Mouse (Mus musculus) heart, embryonic 15.5 days (tissue): ENCODE measurements around the gene Gm49340. TPM values are rescaled to one million over a fixed set of nuclear protein-coding genes. Genes with fewer than 3 reads are reported as not detected.
"Not testable (repeated sequence)": the region's sequence is repeated elsewhere in the genome, so short reads cannot be mapped to it uniquely, and the experiment has no call there.

Source experiments
- ATAC-seq: fragments of 200-750 bp; cut with Nextera tagmentation; replicated peaks from 2 replicates; pipeline ENCODE4 v1.8.0; 2017; ENCODE audit warnings: low read depth, moderate TSS enrichment; ENCODE audit not compliant: insufficient number of reproducible peaks, insufficient read depth, low FRiP score
- H3K27ac ChIP-seq: fragments of 300-500 bp; sonication (generic); 2 replicates; pipeline ENCODE4 v1.5.1; 2015; ENCODE audit warnings: mild to moderate bottlenecking, inconsistent platforms
- H3K27me3 ChIP-seq: fragments of 300-500 bp; sonication (generic); 2 replicates; pipeline ENCODE4 v1.6.1; 2015; ENCODE audit warnings: inconsistent platforms
- H3K36me3 ChIP-seq: fragments of 300-500 bp; sonication (generic); 2 replicates; pipeline ENCODE4 v1.6.1; 2015; ENCODE audit warnings: mild to moderate bottlenecking, inconsistent platforms
- H3K4me1 ChIP-seq: fragments of 300-500 bp; sonication (generic); replicated peaks from 2 replicates; pipeline ENCODE4 v1.6.1; 2015; ENCODE audit warnings: inconsistent platforms
- H3K4me2 ChIP-seq: fragments of 300-500 bp; sonication (generic); 2 replicates; pipeline ENCODE4 v1.6.1; 2015; ENCODE audit warnings: inconsistent platforms, mild to moderate bottlenecking, moderate library complexity
- H3K4me3 ChIP-seq: fragments of 300-500 bp; sonication (generic); 2 replicates; pipeline ENCODE4 v1.5.1; 2015; ENCODE audit warnings: mild to moderate bottlenecking, inconsistent platforms
- H3K9ac ChIP-seq: fragments of 300-500 bp; sonication (generic); 2 replicates; pipeline ENCODE4 v1.6.1; 2015; ENCODE audit warnings: mild to moderate bottlenecking, inconsistent platforms
- H3K9me3 ChIP-seq: fragments of 300-500 bp; sonication (generic); replicated peaks from 2 replicates; pipeline ENCODE4 v1.6.1; 2016; ENCODE audit warnings: inconsistent platforms
- WGBS: fragments of 180-500 bp; shearing (Covaris S2); methylation state at CpG from one replicate; pipeline ENCODE4 v1.1.7; 2015; ENCODE audit warnings: mixed read lengths; 5-methylcytosine and 5-hydroxymethylcytosine counted together
- polyA plus RNA-seq: library from polyadenylated mRNA; unstranded; fragments of >200 nt; fragmentation: Nextera tagmentation; extraction: Ambion mirVana; gene quantifications from 2 replicates; pipeline ENCODE4 v1.2.1, GENCODE M21; 2015

Gene Gm49340
- not detected in 2 replicates for polyA plus RNA-seq

GRCm38 (mm10) chr11:73329442-73329841, at the start of gene Gm49340, which contains the start of the genes Aspa and Spata22:
Gene Gm49340 (plus strand): TSS chr11:73329741.
Gene Aspa (minus strand): TSS chr11:73329596.
Gene Spata22 (plus strand): TSS chr11:73329741.
- ATAC-seq: no peak
- Histone ChIP-seq H3K4me3 (no peak within 1 kb of the TSS), H3K4me1 (no peaks in the 10 kb centered on the region), H3K27ac (no peak within 1 kb of the TSS), H3K9ac (no peak within 1 kb of the TSS), H3K27me3 (no peaks in the 10 kb centered on the region), H3K36me3 (no peaks in the 10 kb centered on the region), H3K4me2 (no peak within 1 kb of the TSS), H3K9me3 (no peaks in the 10 kb centered on the region)
- 75% methylated on average over 27 of the region's 27 CpGs for WGBS

DNA sequence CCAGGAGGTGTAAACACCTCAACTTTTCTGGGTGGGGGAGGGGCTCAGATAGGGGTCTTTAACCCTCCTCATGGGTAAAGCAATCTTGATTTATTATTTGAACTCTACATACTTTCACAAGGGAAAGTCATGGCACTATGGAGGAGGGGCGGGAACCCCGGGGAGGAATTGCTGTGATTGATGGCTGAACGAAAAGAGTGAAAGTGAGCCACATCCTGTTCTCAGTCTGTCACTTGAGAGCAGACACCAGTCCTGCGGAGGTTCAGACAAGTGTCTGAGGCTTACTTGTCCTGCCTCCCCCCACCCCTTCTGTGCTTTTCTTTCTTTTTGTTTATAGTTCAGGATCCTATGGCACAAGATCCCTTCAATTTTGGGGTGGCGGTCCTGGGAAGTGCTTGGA, 48.8 kb upstream of the Gm49340 start:
- no peaks in the 10 kb centered on the region for H3K9me3 ChIP-seq
- no peak overlapping the region for H3K4me2 ChIP-seq
- H3K4me3 ChIP-seq: no peak overlapping the region
- H3K27ac ChIP-seq: no peak overlapping the region
- H3K27me3 ChIP-seq: no peaks in the 10 kb centered on the region
- no peaks in the 10 kb centered on the region for H3K36me3 ChIP-seq
- 37% methylated on average over 5 of the region's 5 CpGs for WGBS
- ATAC-seq: no peak
- peaks cover 16% of the 10 kb centered on the region for H3K4me1 ChIP-seq
- no peak overlapping the region for H3K9ac ChIP-seq

DNA sequence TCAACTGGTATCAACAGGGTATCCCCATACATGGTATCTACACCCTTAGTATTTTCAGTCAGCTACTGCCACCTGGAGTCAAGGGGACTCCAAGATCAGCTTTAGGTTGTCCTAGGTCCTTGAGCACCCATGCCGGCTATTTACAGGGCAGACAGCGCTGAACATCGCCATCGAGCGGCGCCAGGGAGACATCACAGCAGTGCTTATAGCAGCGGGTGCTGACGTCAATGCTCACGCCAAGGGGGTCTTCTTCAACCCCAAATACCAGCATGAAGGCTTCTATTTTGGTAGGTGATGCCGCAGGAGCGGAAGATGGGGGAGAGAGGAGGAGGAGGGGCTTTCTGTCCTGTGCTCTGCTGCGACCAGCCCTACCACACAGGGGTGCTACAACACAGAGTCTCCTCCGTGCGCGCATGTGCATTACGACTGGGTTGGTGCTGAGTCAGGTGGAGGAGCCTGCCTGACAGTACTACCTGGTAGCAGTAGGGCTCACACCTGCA, 48.0 kb upstream of the Gm49340 start:
- Histone ChIP-seq H3K27ac (no peak overlapping the region), H3K9ac (no peak overlapping the region), H3K4me2 (peak overlapping the region; percentile 62), H3K36me3 (no peaks in the 10 kb centered on the region), H3K27me3 (no peaks in the 10 kb centered on the region), H3K9me3 (no peaks in the 10 kb centered on the region), H3K4me1 (peaks cover 16% of the 10 kb centered on the region), H3K4me3 (peak overlapping the region; percentile 42)
- WGBS: 2% methylated on average over 16 of the region's 16 CpGs
- peak; percentile 64 for ATAC-seq

DNA sequence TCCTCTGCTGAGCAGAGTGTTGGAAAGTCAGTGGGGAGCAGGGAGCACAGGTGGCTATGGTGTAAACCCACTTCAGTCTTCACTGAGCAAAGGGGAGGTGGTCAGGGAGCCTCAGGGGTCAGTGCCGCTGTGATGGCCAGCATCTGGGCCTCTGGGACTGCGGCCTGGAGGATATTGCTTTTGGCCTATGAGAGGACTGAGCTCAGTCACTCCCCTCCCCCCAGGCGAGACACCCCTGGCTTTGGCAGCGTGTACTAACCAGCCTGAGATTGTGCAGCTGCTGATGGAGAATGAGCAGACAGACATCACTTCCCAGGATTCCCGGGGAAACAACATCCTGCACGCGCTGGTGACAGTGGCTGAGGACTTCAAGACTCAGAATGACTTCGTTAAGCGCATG, 46.2 kb upstream of the Gm49340 start:
- Histone ChIP-seq H3K36me3 (no peaks in the 10 kb centered on the region), H3K9ac (no peak overlapping the region), H3K27ac (0 out of 2 replicates have a peak overlapping the region, but pooled peaks have one; percentile 48), H3K9me3 (no peaks in the 10 kb centered on the region), H3K4me1 (peaks cover 16% of the 10 kb centered on the region), H3K4me3 (no peak overlapping the region), H3K4me2 (no peak overlapping the region), H3K27me3 (no peaks in the 10 kb centered on the region)
- 28% methylated on average over 9 of the region's 9 CpGs for WGBS
- ATAC-seq: peak; percentile 44

DNA sequence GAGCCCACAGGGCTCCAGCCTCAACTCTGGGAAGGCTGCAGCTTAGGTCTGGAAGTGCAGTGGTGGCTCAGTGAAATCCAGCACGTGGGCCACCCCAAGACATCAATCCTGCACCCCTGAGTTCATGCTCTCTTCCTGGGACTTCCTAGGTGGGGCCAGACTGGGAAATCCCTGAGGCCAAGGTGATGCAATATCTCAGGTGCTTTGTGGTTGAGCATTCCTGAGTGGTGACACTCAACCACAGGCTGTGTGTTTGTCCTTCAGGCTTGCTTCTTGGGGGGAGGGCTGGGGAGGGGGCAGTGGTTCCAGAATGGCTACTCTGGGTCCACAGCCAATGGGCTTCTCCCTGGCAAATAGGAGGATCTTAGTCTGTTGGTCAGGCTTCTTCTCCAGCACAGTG, 45.6 kb upstream of the Gm49340 start:
- Histone ChIP-seq H3K4me1 (peaks cover 16% of the 10 kb centered on the region), H3K9me3 (no peaks in the 10 kb centered on the region), H3K4me3 (no peak overlapping the region), H3K36me3 (no peaks in the 10 kb centered on the region), H3K9ac (no peak overlapping the region), H3K4me2 (no peak overlapping the region), H3K27ac (peak overlapping the region; percentile 48; the same call in 1 of the 2 replicates), H3K27me3 (no peaks in the 10 kb centered on the region)
- WGBS: 46% methylated on average over 1 of the region's 1 CpGs
- 0 out of 2 replicates have a peak, but pooled peaks have one; percentile 13 for ATAC-seq

DNA sequence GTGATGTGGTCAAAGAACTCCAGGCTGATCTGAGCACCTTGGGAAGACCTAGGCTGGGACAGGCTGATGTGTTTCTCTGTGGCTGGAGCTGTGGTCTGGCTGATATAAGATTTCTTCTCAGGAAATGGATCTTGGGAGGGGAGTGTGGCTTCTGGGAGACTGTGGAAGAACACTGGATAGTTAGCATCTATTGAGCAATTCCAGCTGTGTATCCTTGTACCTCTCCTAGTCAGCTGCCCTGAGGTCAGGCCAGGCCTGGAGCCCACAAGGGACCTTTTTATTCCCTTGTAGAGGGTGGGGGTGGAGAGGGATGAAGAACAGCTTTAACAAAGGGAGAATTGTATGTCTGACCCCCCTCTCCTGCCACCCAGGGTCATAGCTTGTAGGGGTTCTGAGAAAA, 45.2 kb upstream of the Gm49340 start:
- Histone ChIP-seq H3K9me3 (no peaks in the 10 kb centered on the region), H3K27ac (0 out of 2 replicates have a peak overlapping the region, but pooled peaks have one; percentile 48), H3K4me2 (no peak overlapping the region), H3K27me3 (no peaks in the 10 kb centered on the region), H3K9ac (no peak overlapping the region), H3K4me1 (peaks cover 16% of the 10 kb centered on the region), H3K4me3 (no peak overlapping the region), H3K36me3 (no peaks in the 10 kb centered on the region)
- no peak for ATAC-seq

GRCm38 (mm10) chr11:73289621-73290020, 39.9 kb upstream of the Gm49340 start:
- H3K4me3 ChIP-seq: no peak overlapping the region
- no peaks in the 10 kb centered on the region for H3K27me3 ChIP-seq
- ATAC-seq: no peak
- H3K9me3 ChIP-seq: no peaks in the 10 kb centered on the region
- no peak overlapping the region for H3K4me2 ChIP-seq
- no peak overlapping the region for H3K9ac ChIP-seq
- WGBS: 55% methylated on average over 1 of the region's 1 CpGs
- no peaks in the 10 kb centered on the region for H3K36me3 ChIP-seq
- no peak overlapping the region for H3K27ac ChIP-seq
- H3K4me1 ChIP-seq: no peaks in the 10 kb centered on the region

DNA sequence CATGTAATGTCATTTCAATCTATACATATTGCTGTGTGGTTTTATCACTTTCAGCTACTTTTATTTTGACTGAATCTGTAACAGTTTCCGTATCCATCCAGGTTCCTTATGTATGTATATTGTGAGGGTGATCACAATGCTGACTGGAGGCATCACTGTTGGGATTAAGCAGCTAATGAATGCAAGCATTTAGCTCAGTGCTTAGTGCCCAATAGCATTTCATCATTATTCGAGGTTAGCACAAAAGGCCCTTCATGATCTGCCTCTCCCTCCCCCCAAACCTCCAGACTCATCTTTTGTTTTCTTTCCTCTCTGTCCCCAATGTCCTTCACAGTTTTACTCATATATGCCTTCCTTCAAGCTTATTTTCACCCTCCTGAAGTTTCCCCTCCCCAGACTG, 26.4 kb upstream of the Gm49340 start:
- Histone ChIP-seq H3K27ac (no peak overlapping the region), H3K9ac (no peak overlapping the region), H3K4me1 (no peaks in the 10 kb centered on the region), H3K4me2 (no peak overlapping the region), H3K36me3 (no peaks in the 10 kb centered on the region), H3K9me3 (no peaks in the 10 kb centered on the region), H3K4me3 (no peak overlapping the region), H3K27me3 (no peaks in the 10 kb centered on the region)
- no peak for ATAC-seq
- 47% methylated on average over 2 of the region's 2 CpGs for whole genome bisulfite sequencing

- Histone ChIP-seq H3K27ac (no peak overlapping the region), H3K4me2 (no peak overlapping the region), H3K4me3 (no peak overlapping the region), H3K27me3 (no peaks in the 10 kb centered on the region), H3K9me3 (no peaks in the 10 kb centered on the region), H3K36me3 (no peaks in the 10 kb centered on the region), H3K4me1 (no peaks in the 10 kb centered on the region), H3K9ac (no peak overlapping the region)
- ATAC-seq: no peak
- WGBS: 55% methylated on average over 3 of the region's 3 CpGs
Measured at GRCm38 (mm10) chr11:73315961-73316360, 13.6 kb upstream of the Gm49340 start.

GRCm38 (mm10) chr11:73318581-73318980, 11.0 kb upstream of the Gm49340 start:
- not testable (repeated sequence) for H3K4me1 ChIP-seq, H3K9me3 ChIP-seq, H3K36me3 ChIP-seq, H3K4me3 ChIP-seq, ATAC-seq, H3K9ac ChIP-seq, H3K27ac ChIP-seq, H3K27me3 ChIP-seq, H3K4me2 ChIP-seq
- WGBS: 68% methylated on average over 2 of the region's 2 CpGs

- not testable (repeated sequence) for ATAC-seq, H3K27ac ChIP-seq, H3K9ac ChIP-seq, H3K4me3 ChIP-seq, H3K36me3 ChIP-seq, H3K4me2 ChIP-seq, H3K27me3 ChIP-seq, H3K9me3 ChIP-seq, H3K4me1 ChIP-seq
- WGBS: 89% methylated on average over 13 of the region's 13 CpGs
Measured at GRCm38 (mm10) chr11:73321064-73321463, 8.5 kb upstream of the Gm49340 start.
